In the genomic region with DNA sequence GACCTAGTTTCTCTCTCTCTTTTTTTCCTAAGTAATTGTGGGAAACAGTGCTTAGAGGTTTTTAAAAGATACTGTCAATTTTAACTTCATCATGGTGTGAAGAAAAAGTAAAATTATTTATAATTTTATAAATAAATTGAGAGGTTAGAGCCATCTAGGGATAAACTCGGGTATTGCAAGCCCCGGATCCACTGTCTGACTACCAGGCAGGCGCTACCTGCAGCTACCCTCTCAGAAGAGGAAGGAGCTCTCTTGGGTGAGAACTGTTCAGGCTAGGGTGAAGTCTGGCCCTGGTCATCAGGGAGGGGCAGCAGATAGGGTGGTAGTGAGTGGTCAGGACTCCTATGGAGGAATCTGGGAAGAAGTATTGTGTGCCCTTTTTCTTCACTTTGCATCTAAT, we compare ENCODE assay signal across 8 mouse cellular contexts.
DNase-seq lines count a peak whose midpoint lies in the region; ATAC-seq and TF ChIP-seq lines count a peak whose summit lies in the region.

No protein-coding gene starts in this region.

- H3K4me2 ChIP-seq in intestine, postnatal 0 days (replicated peaks; ENCODE audit: low read depth) = peak overlapping the region; percentile 54; the same call in 1 of the 2 replicates
- no peak overlapping the region for H3K4me2 ChIP-seq in intestine, embryonic 16.5 days (ENCODE audit: low read depth, low read length)

- H3K36me3 ChIP-seq in intestine, postnatal 0 days (ENCODE audit: control insufficient read depth, insufficient read depth) = peaks cover 8% of the 10 kb centered on the region; the same call in 1 of the 2 replicates
- no peaks in the 10 kb centered on the region for H3K36me3 ChIP-seq in intestine, embryonic 16.5 days (ENCODE audit: control insufficient read depth, insufficient read depth, low read length)

- H3K9ac ChIP-seq in intestine, postnatal 0 days (ENCODE audit: low read depth, low read length) = no peak overlapping the region
- H3K9ac ChIP-seq in intestine, embryonic 16.5 days (ENCODE audit: low read depth, low read length) = no peak overlapping the region

- H3K4me3 ChIP-seq in intestine, postnatal 0 days (ENCODE audit: low read depth, low read length) = peak overlapping the region; percentile 29; the same call in 1 of the 2 replicates
- no peak overlapping the region for H3K4me3 ChIP-seq in intestine, embryonic 16.5 days (ENCODE audit: low read length)
- no peak overlapping the region for H3K4me3 ChIP-seq in lung, adult 2 months (replicated peaks; ENCODE audit: extremely low read depth, low read depth, low read length)

- H3K27me3 ChIP-seq in intestine, postnatal 0 days (replicated peaks; ENCODE audit: control insufficient read depth, insufficient read depth, low read length) = no peaks in the 10 kb centered on the region
- H3K27me3 ChIP-seq in intestine, embryonic 16.5 days (replicated peaks; ENCODE audit: control insufficient read depth, insufficient read depth, low read length) = no peaks in the 10 kb centered on the region

- H3K4me1 ChIP-seq in intestine, postnatal 0 days (replicated peaks; ENCODE audit: control insufficient read depth, insufficient read depth, low read length) = no peaks in the 10 kb centered on the region
- peaks cover 13% of the 10 kb centered on the region; the same call in 1 of the 2 replicates for H3K4me1 ChIP-seq in intestine, embryonic 16.5 days (ENCODE audit: control insufficient read depth, insufficient read depth, low read length)
- H3K4me1 ChIP-seq in lung, adult 2 months (ENCODE audit: control insufficient read depth, insufficient read depth, low read length) = no peaks in the 10 kb centered on the region

- TF ChIP-seq POLR2A in lung, adult 2 months (IDR thresholded peaks at IDR 0.05; ENCODE audit: borderline replicate concordance, extremely low read depth, low read depth, low read length) = no peak

- peak overlapping the region; percentile 54; the same call in 1 of the 2 replicates for H3K27ac ChIP-seq in intestine, postnatal 0 days (ENCODE audit: low read depth, low read length)
- H3K27ac ChIP-seq in intestine, embryonic 16.5 days (ENCODE audit: low read length) = no peak overlapping the region

- DNase-seq in adrenal gland, adult 18-20 months (ENCODE audit: low spot score in 2 of 2) = peak; percentile 34 to 44
- no peak for DNase-seq in adrenal gland, adult 2 months
- peak; percentile 37 for DNase-seq in urinary bladder, postnatal 25 days (ENCODE audit: low spot score)
- DNase-seq in urinary bladder, postnatal 4 days (ENCODE audit: low spot score in 2 of 2) = no peak
- DNase-seq in lung, adult 2 months = no peak
- DNase-seq in thymus, postnatal 4 days = peak; percentile 68

- no peaks in the 10 kb centered on the region for H3K9me3 ChIP-seq in intestine, postnatal 0 days (ENCODE audit: control insufficient read depth)
- no peaks in the 10 kb centered on the region for H3K9me3 ChIP-seq in intestine, embryonic 16.5 days (ENCODE audit: control insufficient read depth, low read length)

- ATAC-seq in intestine, postnatal 0 days = no peak
- no peak for ATAC-seq in intestine, embryonic 16.5 days

- TF ChIP-seq CTCF in intestine, postnatal 0 days (IDR thresholded peaks at IDR 0.05; ENCODE audit: low read depth) = peak; percentile 61
- peak; percentile 59 for TF ChIP-seq CTCF in lung, adult 2 months (IDR thresholded peaks at IDR 0.05; ENCODE audit: insufficient read depth, low read length)

- 25% methylated on average over 3 of the region's 3 CpGs for WGBS in intestine, postnatal 0 days
- 27% methylated on average over 3 of the region's 3 CpGs for WGBS in intestine, embryonic 16.5 days
- 14% methylated on average over 3 of the region's 3 CpGs for WGBS in lung, adult 2 months

Comparison
In these comparisons a context has a peak if more than half of its experiments do, and no peak if none do; other contexts are left out.
1. DNase-seq: peak in adrenal gland, adult 18-20 months (2 of 2), urinary bladder, postnatal 25 days (single experiment) and thymus, postnatal 4 days (single experiment); none in adrenal gland, adult 2 months (single experiment), urinary bladder, postnatal 4 days (0 of 2) and lung, adult 2 months (single experiment).